Mouse (Mus musculus) testis, postnatal 14 days (tissue): ENCODE data around the gene Olfr1453.
"Not testable (repeated sequence)": the region's sequence is repeated elsewhere in the genome, so short reads cannot be mapped to it uniquely, and the experiment has no call there.

Source experiments
- DNase-seq: peaks from one replicate; pipeline ENCODE4 v3.0.0; 2021; ENCODE audit warnings: low spot score

The Olfr1453 gene

DNA sequence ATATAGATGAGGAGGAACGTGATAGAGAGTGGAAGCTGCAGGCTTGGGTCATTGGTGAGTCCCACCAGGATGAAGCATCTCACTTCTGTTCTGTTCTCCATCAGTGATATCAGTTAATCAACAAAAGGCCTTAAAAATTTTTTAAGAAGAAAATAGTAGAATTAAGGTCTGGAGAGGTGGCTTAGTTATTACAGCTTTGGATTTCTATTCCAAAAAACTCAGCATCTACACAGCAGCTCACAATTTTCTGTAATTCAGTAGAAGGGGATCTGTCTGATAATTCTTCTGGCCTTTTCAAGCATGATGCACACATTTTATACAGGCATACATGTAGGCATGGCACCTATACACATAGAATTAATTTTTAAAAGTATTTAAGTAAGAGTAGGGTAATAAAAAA is at the start of gene Olfr1453:
Gene Olfr1453, minus strand, starts transcription at position 101 of the 400 bp plus-strand sequence.
- DNase-seq, result no peak

DNA sequence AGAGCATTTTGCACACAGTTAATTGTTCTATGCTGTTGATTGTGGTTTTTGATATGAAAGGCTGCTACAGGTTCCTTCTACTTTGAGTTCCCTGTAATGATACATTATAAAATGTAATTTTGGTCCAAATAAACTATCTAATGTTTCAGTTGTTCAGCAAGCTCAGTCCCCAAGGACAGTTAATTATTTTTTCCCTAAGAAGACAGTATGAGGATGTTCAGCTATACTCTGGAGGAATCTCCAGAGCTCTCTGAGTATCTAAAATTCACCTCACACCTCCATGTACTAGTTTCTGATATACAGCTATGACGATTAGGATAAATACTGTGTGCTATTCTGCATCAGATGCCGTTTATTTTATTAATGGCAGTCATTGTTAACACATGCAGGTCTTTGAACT is 32.2 kb upstream of the Olfr1453 start, which contains the start of gene Olfr1454:
Gene Olfr1454, plus strand, starts transcription at position 301 of the 400 bp plus-strand sequence.
- DNase-seq, result no peak

DNA sequence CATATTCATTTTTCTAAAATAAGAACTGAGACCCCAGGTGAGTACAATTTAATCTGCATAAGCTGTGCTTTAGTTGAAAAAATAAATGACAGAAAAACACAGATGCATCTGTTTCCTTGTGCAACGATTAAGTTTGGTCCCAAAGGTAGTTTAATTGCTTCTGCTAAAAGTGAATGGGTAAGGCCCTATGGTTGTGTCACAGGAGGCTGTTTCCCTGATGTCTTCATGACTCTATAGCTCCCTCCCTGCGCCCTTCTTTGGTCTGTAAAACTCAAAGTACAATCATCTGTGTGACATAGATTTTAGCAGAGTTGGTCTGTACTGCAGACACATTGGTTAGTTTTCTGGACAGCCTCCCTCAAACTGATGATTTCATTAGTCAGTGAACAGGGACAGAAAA is 33.4 kb downstream of the Olfr1453 start, which contains the start of gene Olfr1451:
Gene Olfr1451, plus strand, starts transcription at position 301 of the 400 bp plus-strand sequence.
- no peak for DNase-seq

DNA sequence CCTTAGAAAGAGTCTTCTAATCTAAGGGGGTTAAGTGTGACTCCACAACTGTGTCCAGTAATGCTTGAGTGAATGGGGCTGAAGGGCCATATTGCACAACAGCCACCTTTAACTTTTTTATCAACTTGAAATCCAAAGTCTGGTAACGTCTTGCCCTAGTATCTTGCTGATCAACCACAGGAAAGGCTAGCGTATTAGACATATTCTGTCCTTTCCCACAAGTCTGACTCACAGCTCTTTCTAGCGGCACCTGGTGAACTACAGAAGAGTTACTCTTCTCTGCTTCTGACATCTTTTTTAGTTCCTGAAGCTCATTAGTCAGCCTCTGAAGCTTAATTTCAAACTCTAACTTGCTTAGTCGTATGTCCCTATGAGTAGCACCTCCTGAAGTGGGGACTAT is 35.8 kb downstream of the Olfr1453 start:
- DNase-seq, result not testable (repeated sequence)
